Mouse (Mus musculus): ENCODE measurements around the gene 0610010K14Rik.

- TF ChIP-seq CTCF (IDR thresholded peaks at IDR 0.05; ENCODE audit: borderline replicate concordance, control insufficient read depth, extremely low read depth, insufficient read depth, low read length, poor library complexity) = no peak
- no peak for TF ChIP-seq POLR2A (IDR thresholded peaks at IDR 0.05; ENCODE audit: control insufficient read depth, extremely low read depth, insufficient read depth, low read length, poor library complexity)
Observed at GRCm38 (mm10) chr11:70198332-70198731, 39.4 kb downstream of the 0610010K14Rik start.

Data from thymus, adult 2 months (tissue).